Mouse (Mus musculus) lung, postnatal 36 days (tissue): ENCODE measurements around the gene Kifap3.
"Not testable (repeated sequence)": the region's sequence is repeated elsewhere in the genome, so short reads cannot be mapped to it uniquely, and the experiment has no call there.

Experiments
- DNase-seq: peaks from one replicate; pipeline ENCODE4 v3.0.0; 2022; ENCODE audit warnings: mixed read lengths

Gene Kifap3

GRCm38 (mm10) chr1:163779336-163780115 lies at the start of gene Kifap3:
TSS of gene Kifap3 (plus strand) at chr1:163779583.
- peak; percentile 99 for DNase-seq

- DNase-seq: not testable (repeated sequence)
Observed at GRCm38 (mm10) chr1:163731166-163731565, 48.2 kb upstream of the Kifap3 start.

GRCm38 (mm10) chr1:163736441-163737238 lies 42.7 kb upstream of the Kifap3 start:
- DNase-seq: no peak

- no peak for DNase-seq
Observed at GRCm38 (mm10) chr1:163737239-163737533, 42.2 kb upstream of the Kifap3 start.

- DNase-seq: no peak
Observed at GRCm38 (mm10) chr1:163751360-163751992, 27.9 kb upstream of the Kifap3 start.

GRCm38 (mm10) chr1:163757462-163758207 lies 21.7 kb upstream of the Kifap3 start:
- no peak for DNase-seq

GRCm38 (mm10) chr1:163783577-163783976 lies 4.2 kb downstream of the Kifap3 start:
- DNase-seq: not testable (repeated sequence)

- no peak for DNase-seq
Observed at GRCm38 (mm10) chr1:163821365-163821764, 42.0 kb downstream of the Kifap3 start.

- DNase-seq: no peak
Observed at GRCm38 (mm10) chr1:163829482-163829881, 50.1 kb downstream of the Kifap3 start.

- DNase-seq: no peak
Observed at GRCm38 (mm10) chr1:163834066-163834465, 54.7 kb downstream of the Kifap3 start.

GRCm38 (mm10) chr1:163835062-163835461 lies 55.7 kb downstream of the Kifap3 start:
- no peak for DNase-seq

- not testable (repeated sequence) for DNase-seq
Observed at GRCm38 (mm10) chr1:163838482-163838881, 59.1 kb downstream of the Kifap3 start.

- no peak for DNase-seq
Observed at GRCm38 (mm10) chr1:163840555-163840954, 61.2 kb downstream of the Kifap3 start.

GRCm38 (mm10) chr1:163842238-163842637 lies 62.9 kb downstream of the Kifap3 start:
- peak; percentile 6 for DNase-seq

GRCm38 (mm10) chr1:163843899-163844298 lies 64.5 kb downstream of the Kifap3 start:
- no peak for DNase-seq

- DNase-seq: no peak
Observed at GRCm38 (mm10) chr1:163852884-163853560, 73.6 kb downstream of the Kifap3 start.

- no peak for DNase-seq
Observed at GRCm38 (mm10) chr1:163858420-163858819, 79.0 kb downstream of the Kifap3 start.

- no peak for DNase-seq
Observed at GRCm38 (mm10) chr1:163861538-163861937, 82.2 kb downstream of the Kifap3 start.

- no peak for DNase-seq
Observed at GRCm38 (mm10) chr1:163873158-163873557, 93.8 kb downstream of the Kifap3 start.

- DNase-seq: no peak
Observed at GRCm38 (mm10) chr1:163889629-163890028, 110.2 kb downstream of the Kifap3 start.

- no peak for DNase-seq
Observed at GRCm38 (mm10) chr1:163893294-163893693, 113.9 kb downstream of the Kifap3 start.
